Mouse (Mus musculus): ENCODE measurements at regions not wholly inside any gene's neighbourhood (a gene's known extent, or its start where the extent isn't known, plus 50 kb on each side); places are given as distances from the start of the nearest gene placed in this dataset.

GRCm38 (mm10) chrX:42352610-42353254, 136.8 kb upstream of the Tex13c2 start:
- TF ChIP-seq CTCF (IDR thresholded peaks at IDR 0.05; ENCODE audit: extremely low read depth, insufficient read depth, low read length) (no peak), POLR2A (IDR thresholded peaks at IDR 0.05; ENCODE audit: extremely low read depth, insufficient read depth, low read length) (no peak)

Data from cortical plate, adult 2 months (tissue).